Mouse (Mus musculus): Measurements from ENCODE around the gene Fdxacb1. TPM values are rescaled to one million over a fixed set of nuclear protein-coding genes. Genes with fewer than 3 reads are reported as not detected.
A peak's percentile ranks its signal among the peaks of the same experiment; 100 is the strongest.

Gene Fdxacb1
- polyA plus RNA-seq, 1 experiment, result 7.3 TPM

GRCm38 (mm10) chr9:50725921-50726590 is 42.0 kb upstream of the Fdxacb1 start:
- Histone ChIP-seq H3K4me3 (replicated peaks; ENCODE audit: insufficient read depth, low read depth, low read length) (peak overlapping the region; percentile 72), H3K27me3 (ENCODE audit: control insufficient read depth, insufficient read depth, low read length) (no peaks in the 10 kb centered on the region), H3K27ac (ENCODE audit: insufficient read depth, low read length) (peak overlapping the region; percentile 80), H3K4me1 (ENCODE audit: control insufficient read depth, insufficient read depth, low read length) (peaks cover 21% of the 10 kb centered on the region)
- WGBS, result 10% methylated on average over 8 of the region's 8 CpGs
- TF ChIP-seq CTCF (IDR thresholded peaks at IDR 0.05; ENCODE audit: borderline replicate concordance, insufficient read depth, low read depth, low read length), result no peak
- peak; percentile 22; the same call in 1 of the 2 replicates for TF ChIP-seq POLR2A (IDR thresholded peaks at IDR 0.05; ENCODE audit: borderline replicate concordance, insufficient read depth, low read length)
- peak; percentile 69 to 82 for DNase-seq

- DNase-seq, result peak; percentile 71 to 83
- Histone ChIP-seq H3K4me3 (replicated peaks; ENCODE audit: insufficient read depth, low read depth, low read length) (peak overlapping the region; percentile 72), H3K4me1 (ENCODE audit: control insufficient read depth, insufficient read depth, low read length) (peaks cover 11% of the 10 kb centered on the region; the same call in 1 of the 2 replicates), H3K27me3 (ENCODE audit: control insufficient read depth, insufficient read depth, low read length) (no peaks in the 10 kb centered on the region), H3K27ac (ENCODE audit: insufficient read depth, low read length) (peak overlapping the region; percentile 80)
- TF ChIP-seq POLR2A (IDR thresholded peaks at IDR 0.05; ENCODE audit: borderline replicate concordance, insufficient read depth, low read length), result no peak
- 5% methylated on average over 30 of the region's 30 CpGs for WGBS
Observed at GRCm38 (mm10) chr9:50727171-50727924, 40.7 kb upstream of the Fdxacb1 start.

GRCm38 (mm10) chr9:50727925-50728651 is 39.9 kb upstream of the Fdxacb1 start:
- H3K4me1 ChIP-seq (ENCODE audit: control insufficient read depth, insufficient read depth, low read length), result peaks cover 7% of the 10 kb centered on the region; the same call in 1 of the 2 replicates
- under 1% methylated on average over 45 of the region's 45 CpGs for WGBS

GRCm38 (mm10) chr9:50729600-50729999 is 38.4 kb upstream of the Fdxacb1 start:
- Histone ChIP-seq H3K4me1 (ENCODE audit: control insufficient read depth, insufficient read depth, low read length) (no peaks in the 10 kb centered on the region; the same call in 1 of the 2 replicates), H3K27ac (ENCODE audit: insufficient read depth, low read length) (no peak overlapping the region), H3K27me3 (ENCODE audit: control insufficient read depth, insufficient read depth, low read length) (no peaks in the 10 kb centered on the region), H3K4me3 (replicated peaks; ENCODE audit: insufficient read depth, low read depth, low read length) (no peak overlapping the region)
- no peak for DNase-seq
- WGBS, result 87% methylated on average over 4 of the region's 4 CpGs
- TF ChIP-seq CTCF (IDR thresholded peaks at IDR 0.05; ENCODE audit: borderline replicate concordance, insufficient read depth, low read depth, low read length), result no peak
- TF ChIP-seq POLR2A (IDR thresholded peaks at IDR 0.05; ENCODE audit: borderline replicate concordance, insufficient read depth, low read length), result no peak

More at GRCm38 (mm10) chr9:50727925-50728651, 39.9 kb upstream of the Fdxacb1 start:
- H3K27ac ChIP-seq (ENCODE audit: insufficient read depth, low read length), result peak overlapping the region; percentile 80
- H3K27me3 ChIP-seq (ENCODE audit: control insufficient read depth, insufficient read depth, low read length), result no peaks in the 10 kb centered on the region
- TF ChIP-seq POLR2A (IDR thresholded peaks at IDR 0.05; ENCODE audit: borderline replicate concordance, insufficient read depth, low read length) (peak; percentile 71), CTCF (IDR thresholded peaks at IDR 0.05; ENCODE audit: borderline replicate concordance, insufficient read depth, low read depth, low read length) (no peak)
- peak; percentile 86 to 87 for DNase-seq
- H3K4me3 ChIP-seq (replicated peaks; ENCODE audit: insufficient read depth, low read depth, low read length), result peak overlapping the region; percentile 72

GRCm38 (mm10) chr9:50732560-50732959 is 35.5 kb upstream of the Fdxacb1 start:
- TF ChIP-seq POLR2A (IDR thresholded peaks at IDR 0.05; ENCODE audit: borderline replicate concordance, insufficient read depth, low read length) (no peak), CTCF (IDR thresholded peaks at IDR 0.05; ENCODE audit: borderline replicate concordance, insufficient read depth, low read depth, low read length) (no peak)
- 50% methylated on average over 4 of the region's 4 CpGs for WGBS
- no peaks in the 10 kb centered on the region for H3K4me1 ChIP-seq (ENCODE audit: control insufficient read depth, insufficient read depth, low read length)
- no peaks in the 10 kb centered on the region for H3K27me3 ChIP-seq (ENCODE audit: control insufficient read depth, insufficient read depth, low read length)
- no peak overlapping the region for H3K27ac ChIP-seq (ENCODE audit: insufficient read depth, low read length)
- no peak for DNase-seq
- no peak overlapping the region for H3K4me3 ChIP-seq (replicated peaks; ENCODE audit: insufficient read depth, low read depth, low read length)

- Histone ChIP-seq H3K4me3 (replicated peaks; ENCODE audit: insufficient read depth, low read depth, low read length) (peak overlapping the region; percentile 51), H3K4me1 (ENCODE audit: control insufficient read depth, insufficient read depth, low read length) (no peaks in the 10 kb centered on the region), H3K27ac (ENCODE audit: insufficient read depth, low read length) (no peak overlapping the region), H3K27me3 (ENCODE audit: control insufficient read depth, insufficient read depth, low read length) (no peaks in the 10 kb centered on the region)
- DNase-seq, result peak; percentile 74 to 77
- 1% methylated on average over 9 of the region's 9 CpGs for WGBS
- TF ChIP-seq CTCF (IDR thresholded peaks at IDR 0.05; ENCODE audit: borderline replicate concordance, insufficient read depth, low read depth, low read length), result peak; percentile 78
- no peak for TF ChIP-seq POLR2A (IDR thresholded peaks at IDR 0.05; ENCODE audit: borderline replicate concordance, insufficient read depth, low read length)
Observed at GRCm38 (mm10) chr9:50734989-50735388, 33.0 kb upstream of the Fdxacb1 start.

Measured in cerebellum, adult 2 months (tissue).